Mouse (Mus musculus) kidney, postnatal 0 days (tissue): Measurements from ENCODE around the gene Eml1. TPM values are rescaled to one million over a fixed set of nuclear protein-coding genes. Genes with fewer than 3 reads are reported as not detected.

ENCODE experiments used
- ATAC-seq: fragments of 200-750 bp; cut with Nextera tagmentation; replicated peaks from 2 replicates; pipeline ENCODE4 v1.8.0; 2017; ENCODE audit warnings: low read depth, moderate number of reproducible peaks, moderate TSS enrichment, moderate library complexity; ENCODE audit not compliant: low FRiP score
- DNase-seq: peaks from one replicate; pipeline ENCODE4 v3.0.0-alpha.2; 2016; ENCODE audit warnings: low spot score
- H3K27ac ChIP-seq: fragments of 300-500 bp; sonication (generic); 2 replicates; pipeline ENCODE4 v1.5.1; 2014; ENCODE audit warnings: mild to moderate bottlenecking
- H3K27me3 ChIP-seq: fragments of 300-500 bp; sonication (generic); 2 replicates; pipeline ENCODE4 v1.6.1; 2014; ENCODE audit warnings: low read length, mixed read lengths; ENCODE audit not compliant: insufficient read depth
- H3K36me3 ChIP-seq: fragments of 300-500 bp; sonication (generic); 2 replicates; pipeline ENCODE4 v1.6.1; 2014; ENCODE audit warnings: low read length, mixed read lengths; ENCODE audit not compliant: insufficient read depth
- H3K4me1 ChIP-seq: fragments of 300-500 bp; sonication (generic); replicated peaks from 2 replicates; pipeline ENCODE4 v1.6.1; 2014; ENCODE audit warnings: antibody characterized with exemption, low read length, mixed read lengths; ENCODE audit not compliant: insufficient read depth
- H3K4me2 ChIP-seq: fragments of 300-500 bp; sonication (generic); 2 replicates; pipeline ENCODE4 v1.6.1; 2014; ENCODE audit warnings: mild to moderate bottlenecking, low read length, moderate library complexity, mixed read lengths
- H3K4me3 ChIP-seq: fragments of 300-500 bp; sonication (generic); replicated peaks from 2 replicates; pipeline ENCODE4 v1.5.1; 2014; ENCODE audit warnings: low read depth, low read length
- H3K9ac ChIP-seq: fragments of 300-500 bp; sonication (generic); 2 replicates; pipeline ENCODE4 v1.6.1; 2014; ENCODE audit warnings: low read depth, low read length
- H3K9me3 ChIP-seq: fragments of 300-500 bp; sonication (generic); replicated peaks from 2 replicates; pipeline ENCODE4 v1.6.1; 2016; ENCODE audit warnings: low read length, inconsistent platforms, mixed read lengths
- CTCF ChIP-seq: IDR thresholded peaks from 2 replicates; pipeline ENCODE4 v1.5.1; 2016; ENCODE audit warnings: antibody characterized with exemption, low read depth, mild to moderate bottlenecking, moderate library complexity
- WGBS: fragments of 180-500 bp; shearing (Covaris S2); extraction: QIAGEN DNeasy Blood & Tissue Kit; methylation state at CpG from one replicate; pipeline ENCODE4 v1.1.7; 2014; 5-methylcytosine and 5-hydroxymethylcytosine counted together
- polyA plus RNA-seq: library from polyadenylated mRNA; unstranded; fragments of >200 nt; fragmentation: Nextera tagmentation; extraction: Ambion mirVana; gene quantifications from 2 replicates; pipeline ENCODE4 v1.2.1, GENCODE M21; 2015

Gene Eml1
- polyA plus RNA-seq, 1 experiment from 2014 or later: 39.0 TPM

GRCm38 (mm10) chr12:108547251-108547875 lies 176.6 kb downstream of the Eml1 start:
- peak; percentile 51 for TF ChIP-seq CTCF
- peak overlapping the region; percentile 3; the same call in 1 of the 2 replicates for H3K4me2 ChIP-seq
- ATAC-seq (peak; percentile 41; the same call in 1 of the 2 replicates), DNase-seq (no peak)
- no peaks in the 10 kb centered on the region for H3K36me3 ChIP-seq
- no peak overlapping the region for H3K9ac ChIP-seq
- 0 out of 2 replicates have a peak overlapping the region, but pooled peaks have one; percentile 19 for H3K27ac ChIP-seq
- no peak overlapping the region for H3K4me3 ChIP-seq
- no peaks in the 10 kb centered on the region for H3K9me3 ChIP-seq
- 57% methylated on average over 15 of the region's 15 CpGs for WGBS
- no peaks in the 10 kb centered on the region for H3K27me3 ChIP-seq
- H3K4me1 ChIP-seq: peaks cover 6% of the 10 kb centered on the region; the same call in 1 of the 2 replicates

DNA sequence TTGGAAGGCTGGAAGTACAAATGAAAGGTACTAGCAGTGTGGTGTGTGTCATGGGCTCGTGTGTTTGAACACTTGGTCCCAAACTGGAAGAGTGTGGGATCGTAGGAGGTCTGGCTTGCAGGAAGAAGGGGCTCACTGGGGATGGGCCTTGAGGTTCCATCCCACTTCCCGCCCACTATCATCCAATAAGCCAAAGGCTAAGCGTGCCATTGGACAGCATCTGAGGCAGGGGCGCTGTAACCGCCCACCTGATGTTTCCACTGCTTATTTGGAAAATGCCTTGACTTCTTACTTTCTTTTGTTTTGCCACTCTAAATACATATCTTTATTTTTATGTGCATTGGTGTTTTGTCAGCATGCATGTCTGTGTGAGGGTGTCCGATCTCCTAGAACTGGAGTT lies 181.0 kb downstream of the Eml1 start:
- no peak for TF ChIP-seq CTCF
- Histone ChIP-seq H3K4me1 (peaks cover 8% of the 10 kb centered on the region), H3K36me3 (no peaks in the 10 kb centered on the region), H3K27ac (no peak overlapping the region), H3K4me2 (no peak overlapping the region), H3K27me3 (no peaks in the 10 kb centered on the region), H3K9ac (no peak overlapping the region), H3K9me3 (no peaks in the 10 kb centered on the region), H3K4me3 (no peak overlapping the region)
- WGBS: 77% methylated on average over 7 of the region's 7 CpGs
- no peak for ATAC-seq
- DNase-seq: no peak

GRCm38 (mm10) chr12:108553079-108553478 lies 182.3 kb downstream of the Eml1 start:
- TF ChIP-seq CTCF: no peak
- H3K4me3 ChIP-seq: no peak overlapping the region
- H3K36me3 ChIP-seq: no peaks in the 10 kb centered on the region
- WGBS: 58% methylated on average over 6 of the region's 6 CpGs
- H3K4me2 ChIP-seq: no peak overlapping the region
- H3K4me1 ChIP-seq: peaks cover 6% of the 10 kb centered on the region
- no peak overlapping the region for H3K27ac ChIP-seq
- no peaks in the 10 kb centered on the region for H3K27me3 ChIP-seq
- H3K9me3 ChIP-seq: no peaks in the 10 kb centered on the region
- ATAC-seq: no peak
- no peak overlapping the region for H3K9ac ChIP-seq
- no peak for DNase-seq

- peak within 1 kb of the TSS; percentile 96 for H3K4me3 ChIP-seq
- WGBS: 1% methylated on average over 50 of the region's 50 CpGs
- ATAC-seq (peak; percentile 94), DNase-seq (peak; percentile 95)
- no peaks in the 10 kb centered on the region for H3K36me3 ChIP-seq
- peak within 1 kb of the TSS; percentile 93 for H3K9ac ChIP-seq
- peak within 1 kb of the TSS; percentile 84 for H3K27ac ChIP-seq
- no peak for TF ChIP-seq CTCF
- H3K4me1 ChIP-seq: peaks cover 6% of the 10 kb centered on the region
- peak within 1 kb of the TSS; percentile 69 for H3K4me2 ChIP-seq
- no peaks in the 10 kb centered on the region for H3K9me3 ChIP-seq
- no peaks in the 10 kb centered on the region for H3K27me3 ChIP-seq
Observed at GRCm38 (mm10) chr12:108554120-108554841, 183.5 kb downstream of the Eml1 start, which contains the start of gene Evl. TSS of gene Evl (plus strand) at chr12:108554720.

GRCm38 (mm10) chr12:108554861-108555556 lies 184.3 kb downstream of the Eml1 start:
- Histone ChIP-seq H3K27me3 (no peaks in the 10 kb centered on the region), H3K4me1 (peaks cover 6% of the 10 kb centered on the region), H3K4me3 (peak overlapping the region; percentile 96), H3K9me3 (no peaks in the 10 kb centered on the region), H3K36me3 (no peaks in the 10 kb centered on the region), H3K4me2 (peak overlapping the region; percentile 69), H3K27ac (peak overlapping the region; percentile 84), H3K9ac (peak overlapping the region; percentile 93)
- WGBS: under 1% methylated on average over 82 of the region's 100 CpGs
- DNase-seq (no peak), ATAC-seq (peak; percentile 66)
- TF ChIP-seq CTCF: no peak

- H3K27me3 ChIP-seq: no peaks in the 10 kb centered on the region
- H3K4me2 ChIP-seq: no peak overlapping the region
- H3K36me3 ChIP-seq: no peaks in the 10 kb centered on the region
- ATAC-seq: no peak
- H3K4me1 ChIP-seq: peaks cover 6% of the 10 kb centered on the region
- no peak overlapping the region for H3K9ac ChIP-seq
- H3K9me3 ChIP-seq: no peaks in the 10 kb centered on the region
- H3K27ac ChIP-seq: no peak overlapping the region
- H3K4me3 ChIP-seq: no peak overlapping the region
- peak; percentile 43 for TF ChIP-seq CTCF
- peak; percentile 55 for DNase-seq
Observed at GRCm38 (mm10) chr12:108558194-108558593, 187.4 kb downstream of the Eml1 start.
